Mouse (Mus musculus) embryonic facial prominence, embryonic 10.5 days (tissue): ENCODE measurements around the gene Ccdc144b. TPM values are rescaled to one million over a fixed set of nuclear protein-coding genes. Genes with fewer than 3 reads are reported as not detected.

ENCODE experiments used
- DNase-seq: peaks from one replicate; pipeline ENCODE4 v3.0.0-alpha.2; 2017; ENCODE audit warnings: low spot score
- H3K27ac ChIP-seq: fragments of 300-500 bp; sonication (generic); replicated peaks from 2 replicates; pipeline ENCODE4 v1.5.1; 2016; ENCODE audit warnings: mild to moderate bottlenecking
- H3K27me3 ChIP-seq: fragments of 300-500 bp; sonication (generic); replicated peaks from 2 replicates; pipeline ENCODE4 v1.6.1; 2016; ENCODE audit warnings: low read depth, mild to moderate bottlenecking; ENCODE audit not compliant: poor library complexity, severe bottlenecking
- H3K36me3 ChIP-seq: fragments of 300-500 bp; sonication (generic); replicated peaks from 2 replicates; pipeline ENCODE4 v1.6.1; 2016; ENCODE audit warnings: mild to moderate bottlenecking, moderate library complexity
- H3K4me1 ChIP-seq: fragments of 300-500 bp; sonication (generic); 2 replicates; pipeline ENCODE4 v1.6.1; 2016
- H3K4me3 ChIP-seq: fragments of 300-500 bp; sonication (generic); 2 replicates; pipeline ENCODE4 v1.5.1; 2016; ENCODE audit warnings: mild to moderate bottlenecking, moderate library complexity
- H3K9me3 ChIP-seq: fragments of 300-500 bp; sonication (generic); 2 replicates; pipeline ENCODE4 v1.6.1; 2016; ENCODE audit warnings: mild to moderate bottlenecking
- WGBS: fragments of 180-500 bp; shearing (Covaris S2); methylation state at CpG from one replicate; pipeline ENCODE4 v1.1.7; 2016; 5-methylcytosine and 5-hydroxymethylcytosine counted together
- polyA plus RNA-seq: library from polyadenylated mRNA; unstranded; fragments of >200 nt; fragmentation: Nextera tagmentation; extraction: Ambion mirVana; gene quantifications from 2 replicates; pipeline ENCODE4 v1.2.1, GENCODE M21; 2016

The Ccdc144b gene
- polyA plus RNA-seq, 1 experiment from 2014 or later = not detected

DNA sequence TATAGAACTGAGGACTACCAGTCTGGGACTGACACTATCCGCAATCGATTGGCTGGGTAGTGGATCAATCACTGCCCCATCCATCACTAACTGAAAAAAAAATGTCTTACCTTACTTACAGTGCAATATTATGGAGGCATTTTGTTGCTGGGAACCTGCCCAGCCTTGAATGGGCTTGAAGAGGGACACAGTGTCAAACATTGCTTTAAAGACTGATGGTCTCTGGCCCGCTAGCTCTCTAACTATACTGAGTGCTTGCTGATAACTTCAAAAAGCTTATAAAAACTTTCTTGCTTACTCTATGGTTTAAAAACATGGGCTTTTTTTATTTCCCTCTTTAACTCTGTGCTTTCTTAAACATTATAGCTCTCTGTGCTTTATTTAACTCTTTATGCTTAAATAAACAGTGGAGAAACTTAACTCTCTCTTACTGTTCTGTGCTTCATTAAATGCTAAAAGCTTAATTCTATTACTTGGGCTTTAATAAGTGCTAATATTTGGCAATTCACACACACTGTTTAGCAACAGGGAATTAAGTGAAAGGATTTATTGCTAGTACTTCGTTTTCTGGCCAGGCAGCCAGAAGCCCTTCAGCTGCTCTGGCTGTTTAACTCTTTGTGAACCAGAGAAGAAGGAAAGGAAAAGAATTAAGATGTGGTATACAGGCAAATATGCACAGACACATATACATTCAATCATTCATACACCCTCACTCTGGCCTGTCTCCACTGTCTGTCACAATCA lies 44.8 kb downstream of the Ccdc144b start:
- Histone ChIP-seq H3K4me1 (no peaks in the 10 kb centered on the region), H3K27me3 (no peaks in the 10 kb centered on the region), H3K4me3 (no peak overlapping the region), H3K36me3 (no peaks in the 10 kb centered on the region), H3K27ac (no peak overlapping the region), H3K9me3 (no peaks in the 10 kb centered on the region)
- DNase-seq = no peak
- 76% methylated on average over 4 of the region's 4 CpGs for WGBS

- no peaks in the 10 kb centered on the region for H3K9me3 ChIP-seq
- no peak for DNase-seq
- H3K4me3 ChIP-seq = no peak overlapping the region
- no peaks in the 10 kb centered on the region for H3K36me3 ChIP-seq
- no peak overlapping the region for H3K27ac ChIP-seq
- H3K27me3 ChIP-seq = no peaks in the 10 kb centered on the region
- peaks cover 6% of the 10 kb centered on the region; the same call in 1 of the 2 replicates for H3K4me1 ChIP-seq
- WGBS = 90% methylated on average over 4 of the region's 4 CpGs
Measured at GRCm38 (mm10) chr3:36004028-36004895, 49.1 kb downstream of the Ccdc144b start.

DNA sequence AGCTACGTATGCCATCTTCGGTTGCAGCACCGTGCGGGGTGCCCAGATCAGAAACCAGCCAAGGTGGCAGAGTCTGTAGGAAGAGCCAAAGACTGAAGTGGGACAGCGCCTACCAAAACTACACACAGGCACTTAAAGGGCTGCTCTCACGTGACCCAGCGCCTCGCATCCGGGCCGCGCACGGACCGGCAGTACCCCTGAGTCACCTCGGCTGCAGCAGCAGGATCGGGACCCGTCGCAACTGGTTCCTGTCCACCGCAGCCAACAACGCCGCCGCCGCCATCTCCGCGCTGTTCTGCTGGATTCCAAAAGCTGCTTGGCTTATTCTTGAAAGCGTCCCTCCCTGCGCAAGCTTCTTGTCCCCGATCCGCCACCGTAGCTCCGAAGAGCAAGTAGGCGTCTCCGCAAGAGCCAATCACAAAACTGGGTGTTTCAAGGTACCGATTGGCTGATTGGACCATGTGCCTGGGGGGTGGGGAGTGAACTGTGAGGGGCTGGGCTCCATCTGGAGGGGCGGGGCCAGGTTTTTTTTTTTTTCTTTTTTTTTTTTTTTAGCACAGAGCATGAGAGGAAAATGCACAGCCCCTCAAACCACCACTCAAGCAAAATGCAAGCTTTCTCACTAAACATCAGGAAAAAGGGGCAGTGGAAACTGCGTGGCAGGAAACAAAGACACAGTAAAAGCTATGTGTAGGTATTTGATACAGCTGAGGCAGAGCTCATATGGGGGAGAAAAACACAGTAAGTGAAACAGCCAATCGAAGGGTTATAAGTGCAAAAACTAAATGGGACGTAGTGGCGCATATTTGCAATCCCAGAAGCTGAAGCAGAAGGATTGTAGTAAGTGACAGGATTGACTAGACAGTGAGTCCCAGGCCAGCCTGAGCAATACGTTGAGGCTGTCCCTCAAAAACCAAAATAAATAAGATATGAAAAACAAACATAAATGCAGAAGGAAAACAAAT lies 52.8 kb downstream of the Ccdc144b start, which contains the start of gene Mccc1:
Gene Mccc1, minus strand, starts transcription at position 404 of the 965 bp plus-strand sequence.
- peak within 1 kb of the TSS; percentile 96 for H3K27ac ChIP-seq
- DNase-seq = peak; percentile 94
- WGBS = 5% methylated on average over 39 of the region's 39 CpGs
- peaks cover 7% of the 10 kb centered on the region; the same call in 1 of the 2 replicates for H3K4me1 ChIP-seq
- 0 out of 2 replicates have a peak, but pooled peaks cover 2% of the 10 kb centered on the region for H3K36me3 ChIP-seq
- H3K4me3 ChIP-seq = peak within 1 kb of the TSS; percentile 81
- H3K9me3 ChIP-seq = no peaks in the 10 kb centered on the region
- H3K27me3 ChIP-seq = no peaks in the 10 kb centered on the region

GRCm38 (mm10) chr3:35994552-35995531 lies 58.5 kb downstream of the Ccdc144b start:
- WGBS = 57% methylated on average over 11 of the region's 11 CpGs
- Histone ChIP-seq H3K36me3 (peaks cover 28% of the 10 kb centered on the region), H3K4me1 (peaks cover 7% of the 10 kb centered on the region; the same call in 1 of the 2 replicates), H3K27ac (no peak overlapping the region), H3K9me3 (no peaks in the 10 kb centered on the region), H3K27me3 (no peaks in the 10 kb centered on the region), H3K4me3 (no peak overlapping the region)
- no peak for DNase-seq

DNA sequence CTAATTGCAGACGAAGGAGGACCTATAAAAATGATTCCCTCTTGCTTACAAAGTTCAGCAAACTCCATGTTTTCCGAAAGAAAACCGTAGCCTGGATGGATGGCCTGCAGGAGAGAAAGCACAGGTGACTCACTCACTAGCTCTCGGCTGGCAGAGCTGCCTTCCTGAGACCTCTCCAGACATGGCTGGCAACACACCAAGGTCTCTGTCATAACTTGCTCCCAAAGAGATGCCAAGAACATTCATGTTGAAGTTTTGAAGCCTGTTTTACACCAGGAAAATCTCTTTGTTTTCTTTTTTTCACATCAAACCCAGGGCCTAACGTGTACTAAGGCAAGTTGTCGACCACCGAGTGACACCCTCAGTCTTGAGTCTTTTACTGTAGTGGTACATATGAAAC lies 62.6 kb downstream of the Ccdc144b start:
- Histone ChIP-seq H3K9me3 (no peaks in the 10 kb centered on the region), H3K27me3 (no peaks in the 10 kb centered on the region), H3K4me1 (no peaks in the 10 kb centered on the region), H3K36me3 (peaks cover 69% of the 10 kb centered on the region), H3K27ac (no peak overlapping the region), H3K4me3 (no peak overlapping the region)
- 93% methylated on average over 7 of the region's 7 CpGs for WGBS
- no peak for DNase-seq

GRCm38 (mm10) chr3:35988031-35988430 lies 65.3 kb downstream of the Ccdc144b start:
- Histone ChIP-seq H3K4me1 (no peaks in the 10 kb centered on the region), H3K27ac (no peak overlapping the region), H3K9me3 (no peaks in the 10 kb centered on the region), H3K27me3 (no peaks in the 10 kb centered on the region), H3K36me3 (peaks cover 80% of the 10 kb centered on the region), H3K4me3 (no peak overlapping the region)
- DNase-seq = no peak
- WGBS = 86% methylated on average over 6 of the region's 6 CpGs

DNA sequence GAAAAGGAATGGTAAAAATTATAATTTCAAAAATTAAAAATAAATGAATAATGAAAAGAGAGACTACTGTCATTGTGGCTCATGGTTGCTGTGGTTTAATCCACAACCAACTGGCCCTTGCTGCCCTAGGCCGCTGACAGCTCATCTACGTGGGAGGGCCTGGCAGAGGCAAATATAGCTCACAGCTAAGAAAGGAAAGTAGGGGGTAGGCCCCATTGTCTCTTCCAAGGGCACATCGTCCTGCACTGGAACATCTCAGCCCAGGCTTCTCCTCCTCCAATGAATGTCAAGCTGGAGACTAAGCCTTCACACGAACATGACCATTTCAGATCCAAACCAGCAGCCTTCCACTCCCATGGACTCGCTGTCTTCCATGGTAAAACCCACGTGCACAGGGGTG lies 67.1 kb downstream of the Ccdc144b start:
- Histone ChIP-seq H3K9me3 (no peaks in the 10 kb centered on the region), H3K27me3 (no peaks in the 10 kb centered on the region), H3K27ac (no peak overlapping the region), H3K36me3 (peaks cover 92% of the 10 kb centered on the region), H3K4me1 (no peaks in the 10 kb centered on the region), H3K4me3 (no peak overlapping the region)
- DNase-seq = no peak
- 91% methylated on average over 6 of the region's 6 CpGs for WGBS

DNA sequence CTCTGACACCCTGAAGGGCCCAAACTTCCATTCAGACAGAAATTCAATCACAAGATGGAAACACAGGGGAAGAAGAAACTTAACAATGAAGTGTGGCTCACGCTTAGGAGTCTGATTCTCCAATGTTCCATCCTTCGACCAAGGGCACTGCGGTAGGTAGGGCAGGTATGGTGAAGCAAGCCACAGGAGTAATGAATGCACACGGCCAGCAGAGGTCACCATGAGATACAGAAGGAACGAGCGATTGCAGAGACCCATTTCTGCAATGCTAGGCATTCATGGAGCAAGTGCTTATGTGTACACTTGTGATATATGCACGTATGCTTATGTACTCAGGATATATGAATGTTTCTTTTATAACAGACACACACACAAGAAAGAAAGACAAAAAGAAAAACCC lies 79.8 kb downstream of the Ccdc144b start:
- peaks cover 79% of the 10 kb centered on the region for H3K36me3 ChIP-seq
- 73% methylated on average over 7 of the region's 7 CpGs for WGBS
- peak; percentile 26 for DNase-seq

DNA sequence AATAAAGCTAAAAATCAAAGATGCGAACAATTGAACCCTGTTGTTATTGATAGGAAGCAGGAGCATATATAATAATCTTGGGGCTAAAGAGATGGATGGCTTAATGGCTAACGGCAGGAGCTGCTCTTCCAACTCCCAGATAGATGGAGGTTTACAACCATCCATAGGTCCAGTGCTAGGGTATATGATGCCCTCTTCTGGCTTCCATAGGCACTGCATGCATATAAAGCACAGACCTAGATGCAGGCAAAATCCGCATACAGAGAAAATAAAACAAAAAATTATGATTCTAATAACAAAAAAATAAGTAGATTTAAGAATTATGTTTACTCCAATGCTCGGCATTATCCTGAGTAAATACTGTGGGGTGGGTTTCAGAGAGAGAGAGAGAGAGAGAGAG lies 80.4 kb downstream of the Ccdc144b start:
- H3K36me3 ChIP-seq = peaks cover 80% of the 10 kb centered on the region
- peak; percentile 15 for DNase-seq
- no peaks in the 10 kb centered on the region for H3K4me1 ChIP-seq
- WGBS = 86% methylated on average over 4 of the region's 4 CpGs
- H3K27me3 ChIP-seq = no peaks in the 10 kb centered on the region
- no peaks in the 10 kb centered on the region for H3K9me3 ChIP-seq
- H3K4me3 ChIP-seq = no peak overlapping the region
- no peak overlapping the region for H3K27ac ChIP-seq

More for the DNA sequence above, 79.8 kb downstream of the Ccdc144b start:
- H3K4me1 ChIP-seq = no peaks in the 10 kb centered on the region
- H3K27me3 ChIP-seq = no peaks in the 10 kb centered on the region
- no peak overlapping the region for H3K4me3 ChIP-seq
- H3K27ac ChIP-seq = no peak overlapping the region
- no peaks in the 10 kb centered on the region for H3K9me3 ChIP-seq

- no peak for DNase-seq
- Histone ChIP-seq H3K27ac (no peak overlapping the region), H3K4me3 (no peak overlapping the region), H3K4me1 (no peaks in the 10 kb centered on the region), H3K9me3 (no peaks in the 10 kb centered on the region), H3K27me3 (no peaks in the 10 kb centered on the region), H3K36me3 (peaks cover 70% of the 10 kb centered on the region)
- WGBS = 92% methylated on average over 12 of the region's 12 CpGs
Measured at GRCm38 (mm10) chr3:35971149-35971548, 82.2 kb downstream of the Ccdc144b start.

DNA sequence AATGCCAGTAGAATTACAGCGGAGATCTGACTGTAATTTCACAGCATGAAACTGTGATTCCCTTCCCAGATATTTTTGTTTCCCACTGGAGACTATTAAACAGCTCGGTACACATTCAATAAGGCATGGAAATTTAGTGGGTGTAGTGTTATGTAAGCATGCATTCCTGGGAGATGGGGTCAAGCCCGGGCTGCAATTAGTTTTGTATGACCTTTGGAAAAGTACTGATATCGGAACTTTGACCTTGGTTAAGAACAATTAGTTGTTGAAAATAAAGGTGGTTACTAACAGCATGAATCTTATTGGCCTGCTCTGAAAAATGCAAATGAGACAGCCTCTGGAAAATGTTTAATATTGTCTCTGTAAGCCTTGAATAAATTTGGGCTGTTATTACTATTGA lies 82.9 kb downstream of the Ccdc144b start:
- DNase-seq = no peak
- Histone ChIP-seq H3K27me3 (no peaks in the 10 kb centered on the region), H3K27ac (no peak overlapping the region), H3K9me3 (no peaks in the 10 kb centered on the region), H3K4me3 (no peak overlapping the region), H3K4me1 (no peaks in the 10 kb centered on the region), H3K36me3 (peaks cover 63% of the 10 kb centered on the region)
- 89% methylated on average over 4 of the region's 4 CpGs for WGBS
